Mouse (Mus musculus) forebrain, embryonic 10.5 days (tissue): Measurements from ENCODE around the gene Rcor2. TPM values are rescaled to one million over a fixed set of nuclear protein-coding genes. Genes with fewer than 3 reads are reported as not detected.

Experiments used
- DNase-seq: peaks from one replicate; pipeline ENCODE4 v3.0.0-alpha.2; 2017; ENCODE audit warnings: low spot score; ENCODE audit errors: extremely low spot score
- H3K27ac ChIP-seq: fragments of 300-500 bp; sonication (generic); 2 replicates; pipeline ENCODE4 v1.5.1; 2016; ENCODE audit warnings: mild to moderate bottlenecking
- H3K27me3 ChIP-seq: fragments of 300-500 bp; sonication (generic); 2 replicates; pipeline ENCODE4 v1.6.1; 2016; ENCODE audit warnings: mild to moderate bottlenecking; ENCODE audit not compliant: poor library complexity, severe bottlenecking
- H3K36me3 ChIP-seq: fragments of 300-500 bp; sonication (generic); replicated peaks from 2 replicates; pipeline ENCODE4 v1.6.1; 2016; ENCODE audit warnings: mild to moderate bottlenecking, moderate library complexity
- H3K4me1 ChIP-seq: fragments of 300-500 bp; sonication (generic); 2 replicates; pipeline ENCODE4 v1.6.1; 2016
- H3K4me3 ChIP-seq: fragments of 300-500 bp; sonication (generic); 2 replicates; pipeline ENCODE4 v1.5.1; 2016; ENCODE audit warnings: mild to moderate bottlenecking, moderate library complexity
- H3K9me3 ChIP-seq: fragments of 300-500 bp; sonication (generic); 2 replicates; pipeline ENCODE4 v1.6.1; 2016; ENCODE audit warnings: mild to moderate bottlenecking, moderate library complexity
- WGBS: fragments of 180-500 bp; shearing (Covaris S2); methylation state at CpG from one replicate; pipeline ENCODE4 v1.1.7; 2016; 5-methylcytosine and 5-hydroxymethylcytosine counted together
- polyA plus RNA-seq: library from polyadenylated mRNA; unstranded; fragments of >200 nt; fragmentation: Nextera tagmentation; extraction: Ambion mirVana; gene quantifications from 2 replicates; pipeline ENCODE4 v1.2.1, GENCODE M21; 2016

The Rcor2 gene
- polyA plus RNA-seq, 1 experiment from 2014 or later: 64.0 TPM

DNA sequence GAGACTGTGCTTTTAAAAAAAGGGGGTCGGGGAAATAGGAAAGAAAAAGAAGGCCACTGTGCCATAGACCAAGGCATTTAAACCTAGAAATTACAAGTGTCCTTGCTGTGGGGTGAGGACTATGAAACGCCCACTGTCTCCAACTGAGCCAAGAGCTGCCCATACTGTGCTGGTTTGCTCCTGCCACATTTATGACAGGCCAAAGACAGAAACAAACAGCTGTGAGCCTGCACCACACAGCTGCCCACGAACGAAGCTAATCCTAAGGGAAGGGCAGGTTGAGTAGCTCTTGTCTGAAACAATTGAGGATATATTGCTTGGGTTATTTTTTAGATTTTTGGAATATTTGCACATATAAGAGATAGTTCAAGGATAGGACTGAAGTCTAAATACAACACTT lies 49.7 kb downstream of the Rcor2 start:
- Histone ChIP-seq H3K4me3 (no peak overlapping the region), H3K4me1 (peaks cover 21% of the 10 kb centered on the region), H3K9me3 (no peaks in the 10 kb centered on the region), H3K36me3 (peaks cover 9% of the 10 kb centered on the region; the same call in 1 of the 2 replicates), H3K27me3 (no peaks in the 10 kb centered on the region), H3K27ac (no peak overlapping the region)
- no peak for DNase-seq
- WGBS: 84% methylated on average over 4 of the region's 4 CpGs

DNA sequence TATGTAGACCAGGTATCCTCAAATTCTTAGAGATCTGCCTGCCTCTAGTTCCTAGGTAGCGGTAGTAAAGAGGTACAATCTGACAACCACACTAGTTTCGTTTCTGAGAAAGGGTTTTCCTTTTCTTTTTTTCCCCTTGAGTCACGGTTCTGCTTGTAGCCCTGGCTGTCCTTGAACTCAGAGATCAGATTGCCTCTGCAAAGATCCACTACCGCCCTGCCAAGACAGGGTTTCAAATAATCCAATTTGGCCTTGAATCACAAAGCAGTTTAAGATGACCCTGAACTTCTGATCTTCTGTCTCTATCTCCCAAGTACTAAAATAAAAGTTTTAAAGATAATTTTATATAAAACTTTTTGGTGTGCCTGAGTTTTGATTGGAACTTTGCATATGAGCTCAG lies 50.6 kb downstream of the Rcor2 start:
- Histone ChIP-seq H3K4me1 (peaks cover 19% of the 10 kb centered on the region), H3K27me3 (no peaks in the 10 kb centered on the region), H3K4me3 (no peak overlapping the region), H3K27ac (no peak overlapping the region), H3K36me3 (peaks cover 9% of the 10 kb centered on the region; the same call in 1 of the 2 replicates), H3K9me3 (no peaks in the 10 kb centered on the region)
- DNase-seq: no peak
- 88% methylated on average over 4 of the region's 4 CpGs for WGBS

DNA sequence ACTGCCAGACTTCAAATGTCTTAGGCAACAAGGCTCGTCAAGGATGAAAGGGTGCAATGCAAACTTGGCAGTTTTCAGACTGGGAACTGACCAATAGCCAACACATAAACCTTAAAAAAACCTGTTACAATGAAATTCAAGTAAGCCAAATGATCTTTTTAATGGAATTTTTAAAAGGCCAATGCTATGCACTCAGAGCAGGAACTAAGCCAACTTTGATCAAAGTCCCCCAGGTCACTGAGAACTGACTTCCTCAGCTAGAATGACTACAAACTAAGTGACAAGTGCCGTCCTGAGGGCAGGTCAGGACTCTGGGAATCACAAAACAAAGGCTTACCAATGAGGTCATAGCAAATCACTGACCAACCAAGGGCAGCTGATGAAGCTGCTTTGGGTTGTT lies 53.1 kb downstream of the Rcor2 start:
- H3K9me3 ChIP-seq: no peaks in the 10 kb centered on the region
- no peak overlapping the region for H3K27ac ChIP-seq
- H3K4me1 ChIP-seq: peaks cover 15% of the 10 kb centered on the region
- H3K36me3 ChIP-seq: peaks cover 12% of the 10 kb centered on the region; the same call in 1 of the 2 replicates
- no peaks in the 10 kb centered on the region for H3K27me3 ChIP-seq
- DNase-seq: no peak
- WGBS: 68% methylated on average over 2 of the region's 2 CpGs
- H3K4me3 ChIP-seq: no peak overlapping the region

- H3K4me1 ChIP-seq: 0 out of 2 replicates have a peak, but pooled peaks cover 8% of the 10 kb centered on the region
- WGBS: 92% methylated on average over 3 of the region's 3 CpGs
Measured at GRCm38 (mm10) chr19:7321391-7321790, 54.3 kb downstream of the Rcor2 start.

More at GRCm38 (mm10) chr19:7321391-7321790, 54.3 kb downstream of the Rcor2 start:
- no peak overlapping the region for H3K4me3 ChIP-seq
- H3K36me3 ChIP-seq: peaks cover 14% of the 10 kb centered on the region
- no peaks in the 10 kb centered on the region for H3K27me3 ChIP-seq
- no peak overlapping the region for H3K27ac ChIP-seq
- no peaks in the 10 kb centered on the region for H3K9me3 ChIP-seq
- no peak for DNase-seq

Other genes starting within 250 kb of the Rcor2 start
- 8.8 TPM in 2 replicates for gene Fermt3, start 247.9 kb upstream of the Rcor2 start, polyA plus RNA-seq
- gene Stip1, start 227.4 kb upstream of the Rcor2 start, polyA plus RNA-seq: 456 and 486 TPM in 2 replicates
- gene Macrod1, start 210.5 kb upstream of the Rcor2 start, polyA plus RNA-seq: 3.7 and 3.9 TPM in 2 replicates
- 4.0 and 4.8 TPM in 2 replicates for gene Flrt1, start 161.6 kb upstream of the Rcor2 start, polyA plus RNA-seq
- 275 and 280 TPM in 2 replicates for gene Otub1, start 61.0 kb upstream of the Rcor2 start, polyA plus RNA-seq
- 862 and 888 TPM in 2 replicates for gene Cox8a, start 49.7 kb upstream of the Rcor2 start, polyA plus RNA-seq
- gene Naa40, start 26.1 kb upstream of the Rcor2 start, polyA plus RNA-seq: 106 and 107 TPM in 2 replicates
- gene Mark2, start 74.5 kb downstream of the Rcor2 start, polyA plus RNA-seq: 38.2 and 41.4 TPM in 2 replicates
- 44.5 and 45.0 TPM in 2 replicates for gene Spindoc, start 115.7 kb downstream of the Rcor2 start, polyA plus RNA-seq
- 5.2 TPM in 2 replicates for gene 2700081O15Rik, start 150.3 kb downstream of the Rcor2 start, polyA plus RNA-seq
- gene Rtn3, start 216.0 kb downstream of the Rcor2 start, polyA plus RNA-seq: 237 and 242 TPM in 2 replicates
- 7.3 and 7.8 TPM in 2 replicates for gene Atl3, start 226.7 kb downstream of the Rcor2 start, polyA plus RNA-seq